Mouse (Mus musculus) heart, embryonic 16.5 days (tissue): ENCODE results near the gene Fam81a. TPM values are rescaled to one million over a fixed set of nuclear protein-coding genes. Genes with fewer than 3 reads are reported as not detected.

ENCODE experiments used
- ATAC-seq: fragments of 200-750 bp; cut with Nextera tagmentation; replicated peaks from 2 replicates; pipeline ENCODE4 v1.8.0; 2017; ENCODE audit warnings: moderate number of reproducible peaks; ENCODE audit not compliant: insufficient read depth, low FRiP score; ENCODE audit errors: extremely low read depth
- H3K27ac ChIP-seq: fragments of 300-500 bp; sonication (generic); 2 replicates; pipeline ENCODE4 v1.5.1; 2014; ENCODE audit warnings: mild to moderate bottlenecking, low read length, control low read depth, moderate library complexity
- H3K27me3 ChIP-seq: fragments of 300-500 bp; sonication (generic); 2 replicates; pipeline ENCODE4 v1.6.1; 2014; ENCODE audit warnings: low read length, mixed read lengths; ENCODE audit not compliant: control insufficient read depth, insufficient read depth
- H3K36me3 ChIP-seq: fragments of 300-500 bp; sonication (generic); 2 replicates; pipeline ENCODE4 v1.6.1; 2014; ENCODE audit not compliant: control insufficient read depth, insufficient read depth
- H3K4me1 ChIP-seq: fragments of 300-500 bp; sonication (generic); 2 replicates; pipeline ENCODE4 v1.6.1; 2014; ENCODE audit warnings: low read length, mixed read lengths; ENCODE audit not compliant: control insufficient read depth, insufficient read depth
- H3K4me2 ChIP-seq: fragments of 300-500 bp; sonication (generic); 2 replicates; pipeline ENCODE4 v1.6.1; 2014; ENCODE audit warnings: low read depth, mild to moderate bottlenecking, control low read depth, low read length
- H3K4me3 ChIP-seq: fragments of 300-500 bp; sonication (generic); 2 replicates; pipeline ENCODE4 v1.5.1; 2014; ENCODE audit warnings: mild to moderate bottlenecking, control low read depth, low read length
- H3K9ac ChIP-seq: fragments of 300-500 bp; sonication (generic); 2 replicates; pipeline ENCODE4 v1.6.1; 2014; ENCODE audit warnings: low read length, control low read depth
- H3K9me3 ChIP-seq: fragments of 300-500 bp; sonication (generic); replicated peaks from 2 replicates; pipeline ENCODE4 v1.6.1; 2016; ENCODE audit warnings: low read length; ENCODE audit not compliant: control insufficient read depth
- WGBS: fragments of 180-500 bp; shearing (Covaris S2); extraction: QIAGEN DNeasy Blood & Tissue Kit; methylation state at CpG from one replicate; pipeline ENCODE4 v1.1.7; 2014; 5-methylcytosine and 5-hydroxymethylcytosine counted together
- polyA plus RNA-seq: library from polyadenylated mRNA; unstranded; fragments of >200 nt; fragmentation: Nextera tagmentation; extraction: Ambion mirVana; gene quantifications from 2 replicates; pipeline ENCODE4 v1.2.1, GENCODE M21; 2015

Fam81a gene
- polyA plus RNA-seq, 1 experiment from 2014 or later = 43.9 TPM

DNA sequence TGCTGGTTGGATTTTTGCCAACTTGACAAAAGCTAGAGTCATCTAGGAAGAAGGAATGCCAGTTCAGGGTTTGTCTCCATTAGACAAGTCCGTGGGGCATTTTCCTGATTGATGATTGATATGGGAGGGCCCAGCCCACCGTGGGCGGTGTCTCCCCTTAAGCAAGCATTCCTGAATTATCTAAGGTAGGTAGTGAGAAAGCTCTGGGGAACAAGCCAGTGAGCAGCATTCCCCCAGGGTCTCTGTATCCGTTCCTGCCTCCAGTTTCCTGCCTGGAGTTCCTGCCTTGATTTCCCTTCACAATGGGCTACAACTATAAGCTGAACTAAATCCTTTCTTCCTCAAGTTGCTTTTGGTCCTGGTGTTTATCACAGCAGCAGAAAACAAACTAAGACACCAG, 3.1 kb upstream of the Fam81a start:
- WGBS = 75% methylated on average over 4 of the region's 4 CpGs

DNA sequence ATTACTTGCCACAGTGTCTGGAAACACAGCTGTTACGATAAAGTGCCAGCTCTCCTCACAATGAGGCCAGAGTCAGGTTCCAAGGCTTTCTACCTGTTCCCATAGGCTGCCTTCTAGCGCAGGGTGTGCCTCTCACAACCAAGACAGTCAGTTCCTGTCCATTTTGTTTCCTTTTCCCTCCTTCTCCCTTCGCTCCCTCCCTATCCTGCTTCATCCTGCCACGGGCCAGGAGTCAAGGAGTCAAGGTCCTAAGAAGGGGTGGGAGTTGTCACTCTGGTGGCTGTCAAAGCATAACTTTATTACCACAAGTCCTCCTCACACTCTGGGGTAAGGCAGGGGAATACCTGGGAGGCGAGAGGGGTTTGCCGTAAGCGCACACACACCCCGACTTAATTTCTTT, 966 bp upstream of the Fam81a start:
- Histone ChIP-seq H3K9me3 (no peaks in the 10 kb centered on the region), H3K4me1 (peaks cover 10% of the 10 kb centered on the region; the same call in 1 of the 2 replicates), H3K27me3 (no peaks in the 10 kb centered on the region), H3K4me2 (no peak overlapping the region), H3K36me3 (no peaks in the 10 kb centered on the region), H3K9ac (no peak overlapping the region), H3K27ac (no peak overlapping the region), H3K4me3 (no peak overlapping the region)
- WGBS = 78% methylated on average over 8 of the region's 8 CpGs
- ATAC-seq = no peak

More for the DNA sequence above, 3.1 kb upstream of the Fam81a start:
- H3K9ac ChIP-seq = no peak overlapping the region
- no peaks in the 10 kb centered on the region for H3K36me3 ChIP-seq
- no peaks in the 10 kb centered on the region for H3K9me3 ChIP-seq
- no peak for ATAC-seq
- H3K4me3 ChIP-seq = no peak overlapping the region
- H3K27me3 ChIP-seq = no peaks in the 10 kb centered on the region
- 0 out of 2 replicates have a peak, but pooled peaks cover 2% of the 10 kb centered on the region for H3K4me1 ChIP-seq
- no peak overlapping the region for H3K4me2 ChIP-seq
- H3K27ac ChIP-seq = no peak overlapping the region

DNA sequence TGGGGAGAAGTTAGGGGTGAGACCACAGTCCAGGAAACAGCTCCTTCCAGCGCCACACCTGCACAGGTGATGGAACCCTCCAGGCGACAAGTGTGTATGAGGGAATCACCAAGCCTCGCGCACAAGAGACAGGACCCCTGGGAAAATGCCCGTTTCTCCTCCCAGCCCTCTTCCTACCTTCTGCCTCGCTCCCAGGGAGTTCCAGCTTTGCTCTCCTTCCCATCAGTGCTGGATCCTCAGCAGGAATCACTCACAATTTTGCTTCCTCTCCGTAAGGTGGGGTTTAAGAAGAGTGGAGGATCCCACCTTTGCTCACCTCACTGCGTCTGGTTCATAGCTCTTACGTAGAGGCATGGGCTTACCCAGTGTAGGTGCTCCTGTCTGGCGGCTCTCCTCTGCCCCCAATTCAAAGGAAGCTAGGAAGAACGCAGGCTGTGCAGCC, 454 bp downstream of the Fam81a start:
- 6% methylated on average over 11 of the region's 11 CpGs for WGBS
- Histone ChIP-seq H3K9me3 (no peaks in the 10 kb centered on the region), H3K4me3 (peak overlapping the region; percentile 74), H3K27me3 (no peaks in the 10 kb centered on the region), H3K9ac (peak overlapping the region; percentile 79; the same call in 1 of the 2 replicates), H3K27ac (no peak overlapping the region), H3K36me3 (no peaks in the 10 kb centered on the region), H3K4me2 (peak overlapping the region; percentile 82), H3K4me1 (peaks cover 10% of the 10 kb centered on the region; the same call in 1 of the 2 replicates)
- no peak for ATAC-seq

DNA sequence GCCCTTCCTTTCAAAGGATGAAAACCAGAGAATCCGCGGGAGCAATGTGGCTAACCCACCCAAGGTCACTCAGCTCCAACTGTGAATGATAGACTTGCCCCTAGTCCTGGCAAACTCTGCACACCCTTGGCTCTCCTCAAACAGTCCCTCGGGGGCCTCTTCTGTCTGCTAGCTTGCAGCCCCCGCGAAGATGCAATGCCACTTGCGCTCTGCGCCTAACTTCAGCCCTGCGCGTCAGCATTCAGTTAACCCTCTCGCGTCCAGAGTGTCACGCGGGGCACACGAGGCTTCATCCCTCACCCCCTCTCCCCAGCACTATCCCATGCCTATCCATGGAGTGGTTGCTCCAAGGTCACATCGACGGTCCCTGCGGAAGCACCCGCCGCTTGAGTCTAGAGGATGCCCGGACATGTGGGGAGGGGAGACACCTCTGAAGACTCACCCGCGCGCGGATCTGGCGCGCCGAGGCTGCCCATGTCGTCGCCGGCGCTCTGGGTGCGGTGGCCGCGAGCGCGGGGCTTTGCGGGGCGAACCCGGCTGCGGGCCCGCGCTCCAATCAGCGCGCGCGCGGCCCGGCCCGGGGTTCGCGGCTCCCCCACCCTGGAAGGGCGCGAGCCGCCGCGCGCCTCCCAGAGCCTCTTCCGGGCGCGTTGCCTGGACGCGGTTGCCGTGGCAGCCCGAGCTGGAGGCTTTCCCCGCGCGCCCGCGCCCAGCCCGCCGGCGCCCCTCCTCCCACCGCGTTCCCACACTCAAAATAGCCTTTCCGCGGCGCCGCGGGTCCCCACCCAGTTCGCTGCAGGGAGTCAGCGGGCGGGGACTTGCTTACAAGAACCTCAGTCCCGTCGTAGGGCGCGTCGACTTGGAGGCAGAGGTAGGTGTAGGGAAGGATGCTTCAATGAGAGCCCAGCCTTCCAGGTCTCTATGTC, 1.2 kb downstream of the Fam81a start:
- Histone ChIP-seq H3K4me3 (peak overlapping the region; percentile 74), H3K4me1 (peaks cover 10% of the 10 kb centered on the region; the same call in 1 of the 2 replicates), H3K36me3 (no peaks in the 10 kb centered on the region), H3K27ac (peak overlapping the region; percentile 37), H3K4me2 (peak overlapping the region; percentile 82), H3K9me3 (no peaks in the 10 kb centered on the region), H3K9ac (peak overlapping the region; percentile 79), H3K27me3 (no peaks in the 10 kb centered on the region)
- WGBS = under 1% methylated on average over 81 of the region's 87 CpGs
- peak; percentile 89 for ATAC-seq

DNA sequence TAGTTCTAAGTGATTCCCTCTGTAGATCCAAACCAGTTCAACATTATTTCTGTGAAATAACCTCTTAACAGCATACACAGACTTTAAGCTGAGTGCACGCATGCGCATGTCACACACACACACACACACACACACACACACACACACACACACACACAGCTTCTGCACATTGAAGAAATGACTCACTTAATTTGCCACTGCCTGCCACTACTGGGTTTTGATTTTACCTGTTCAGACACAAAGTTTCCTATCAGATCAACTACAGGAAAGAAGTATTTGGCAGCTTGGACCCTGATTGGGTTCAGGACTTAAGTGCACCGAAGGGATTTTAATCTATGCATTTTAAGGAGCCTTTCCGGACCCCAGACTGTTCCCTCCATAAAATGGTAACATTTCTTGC, 2.0 kb downstream of the Fam81a start:
- peak overlapping the region; percentile 82 for H3K4me2 ChIP-seq
- 57% methylated on average over 4 of the region's 4 CpGs for WGBS
- peaks cover 10% of the 10 kb centered on the region; the same call in 1 of the 2 replicates for H3K4me1 ChIP-seq
- H3K27ac ChIP-seq = peak overlapping the region; percentile 37
- no peaks in the 10 kb centered on the region for H3K36me3 ChIP-seq
- no peaks in the 10 kb centered on the region for H3K27me3 ChIP-seq
- H3K9me3 ChIP-seq = no peaks in the 10 kb centered on the region
- no peak for ATAC-seq
- H3K9ac ChIP-seq = peak overlapping the region; percentile 79
- H3K4me3 ChIP-seq = peak overlapping the region; percentile 74

DNA sequence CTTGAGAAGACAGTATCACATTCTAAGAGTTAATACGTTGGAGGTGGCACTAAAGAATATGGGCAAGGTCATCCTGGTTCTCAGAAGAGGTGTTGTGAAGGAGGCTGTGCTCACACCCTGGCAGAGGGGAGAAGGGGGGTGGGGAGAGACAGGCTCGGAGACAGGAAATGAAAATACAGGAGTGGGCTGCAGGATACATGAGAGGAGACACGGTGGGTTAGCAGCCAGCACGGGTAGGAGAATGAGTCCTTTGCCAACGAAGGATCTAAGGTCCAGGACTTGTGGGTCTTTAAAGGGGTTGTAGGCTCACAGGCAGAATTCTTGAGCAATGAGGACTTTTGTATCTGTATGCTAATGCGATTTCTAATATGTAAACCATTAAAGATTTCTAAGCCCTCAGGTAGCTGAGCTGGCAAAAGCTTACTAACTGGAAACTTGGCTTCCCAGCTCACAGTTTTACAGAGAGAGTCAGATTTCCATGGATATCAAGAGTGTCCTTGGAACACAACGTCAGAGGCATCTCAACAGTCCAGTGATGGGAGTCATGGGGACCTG, 3.0 kb downstream of the Fam81a start:
- no peaks in the 10 kb centered on the region for H3K27me3 ChIP-seq
- H3K4me2 ChIP-seq = peak overlapping the region; percentile 82; the same call in 1 of the 2 replicates
- H3K4me1 ChIP-seq = peaks cover 10% of the 10 kb centered on the region; the same call in 1 of the 2 replicates
- no peaks in the 10 kb centered on the region for H3K36me3 ChIP-seq
- 33% methylated on average over 7 of the region's 7 CpGs for whole genome bisulfite sequencing
- no peak for ATAC-seq
- no peaks in the 10 kb centered on the region for H3K9me3 ChIP-seq
- no peak overlapping the region for H3K4me3 ChIP-seq
- peak overlapping the region; percentile 8 for H3K27ac ChIP-seq
- no peak overlapping the region for H3K9ac ChIP-seq

DNA sequence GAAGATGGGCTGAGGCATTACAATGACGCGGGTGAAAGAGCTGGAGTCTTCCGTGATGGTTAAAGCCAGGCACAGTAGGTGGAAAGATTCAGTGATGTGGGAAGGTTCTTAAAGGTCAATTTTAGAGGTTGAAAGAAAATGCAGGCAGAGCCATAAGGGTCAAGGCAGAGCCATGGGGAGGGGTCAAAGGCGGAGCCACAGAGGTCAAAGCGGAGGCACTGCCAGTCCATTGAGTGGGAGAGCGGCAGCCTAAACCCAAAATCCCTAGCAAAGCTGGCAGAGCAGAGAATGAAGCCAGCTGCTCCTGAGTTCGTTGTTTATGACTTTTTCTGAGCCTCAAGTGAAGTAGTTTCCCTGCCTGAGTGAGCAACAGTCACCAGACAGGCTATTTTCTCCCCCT, 3.8 kb downstream of the Fam81a start:
- Histone ChIP-seq H3K36me3 (no peaks in the 10 kb centered on the region), H3K4me2 (no peak overlapping the region), H3K4me1 (peaks cover 10% of the 10 kb centered on the region; the same call in 1 of the 2 replicates), H3K4me3 (no peak overlapping the region), H3K27ac (no peak overlapping the region), H3K9ac (no peak overlapping the region), H3K27me3 (no peaks in the 10 kb centered on the region), H3K9me3 (no peaks in the 10 kb centered on the region)
- no peak for ATAC-seq
- WGBS = 74% methylated on average over 7 of the region's 7 CpGs

DNA sequence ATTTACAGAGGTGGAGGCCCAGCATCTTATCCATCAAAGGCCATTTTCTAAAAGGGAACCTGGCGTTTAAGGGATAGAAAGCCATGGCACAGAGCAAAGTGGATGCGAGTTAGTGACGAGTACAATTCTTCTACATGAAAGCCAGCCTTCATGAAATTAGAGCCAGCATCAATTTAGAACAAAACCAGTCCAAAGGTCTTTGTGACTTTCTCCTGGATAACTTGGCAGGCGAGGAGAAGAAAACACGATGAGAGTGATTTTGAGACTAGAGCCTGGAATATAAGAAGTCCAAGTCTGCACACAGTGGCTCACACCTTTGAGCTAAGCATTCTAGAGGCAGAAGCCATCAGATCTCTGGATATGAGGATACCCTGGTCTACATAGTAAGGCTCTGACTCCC, 4.4 kb downstream of the Fam81a start:
- WGBS = 86% methylated on average over 5 of the region's 5 CpGs
- ATAC-seq = no peak
- Histone ChIP-seq H3K4me3 (no peak overlapping the region), H3K4me2 (no peak overlapping the region), H3K4me1 (peaks cover 10% of the 10 kb centered on the region; the same call in 1 of the 2 replicates), H3K36me3 (no peaks in the 10 kb centered on the region), H3K27me3 (no peaks in the 10 kb centered on the region), H3K9ac (no peak overlapping the region), H3K9me3 (no peaks in the 10 kb centered on the region), H3K27ac (no peak overlapping the region)

DNA sequence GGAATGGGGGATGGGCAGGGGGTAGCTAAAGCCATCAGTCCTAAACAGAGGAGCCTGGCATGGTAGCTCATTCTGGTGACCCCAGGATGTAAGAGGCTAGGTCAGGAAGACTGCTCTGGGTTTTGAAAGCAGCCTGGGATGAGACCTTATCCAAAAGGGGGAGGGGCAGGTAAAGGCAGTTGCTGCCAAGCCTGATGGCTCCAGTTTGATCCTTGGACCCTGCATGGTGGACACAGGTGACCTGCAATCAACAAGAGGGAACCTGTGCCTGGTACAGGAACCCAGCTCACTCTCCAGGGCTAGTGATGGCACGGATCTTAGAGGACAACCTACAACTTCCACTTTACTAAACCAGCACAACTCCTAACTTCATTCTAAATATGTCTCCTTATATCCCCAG, 7.2 kb downstream of the Fam81a start:
- 86% methylated on average over 1 of the region's 1 CpGs for WGBS
- H3K4me1 ChIP-seq = peaks cover 8% of the 10 kb centered on the region; the same call in 1 of the 2 replicates
- no peak overlapping the region for H3K4me3 ChIP-seq
- no peak for ATAC-seq
- no peak overlapping the region for H3K4me2 ChIP-seq
- H3K27me3 ChIP-seq = no peaks in the 10 kb centered on the region
- H3K36me3 ChIP-seq = no peaks in the 10 kb centered on the region
- no peak overlapping the region for H3K9ac ChIP-seq
- no peak overlapping the region for H3K27ac ChIP-seq
- no peaks in the 10 kb centered on the region for H3K9me3 ChIP-seq
